Mouse (Mus musculus) ovary, adult 10 weeks (tissue): Measurements from ENCODE around the gene Ly6g6c. TPM values are rescaled to one million over a fixed set of nuclear protein-coding genes. Genes with fewer than 3 reads are reported as not detected.

ENCODE experiments used
- polyA plus RNA-seq: library from polyadenylated mRNA; stranded (reverse); fragments of 350-450 nt; fragmentation: Illumina TruSeq; extraction: RNeasy Lipid Tissue Mini Kit (QIAGEN cat#74804); gene quantifications from one replicate; pipeline ENCODE4 v1.2.3, GENCODE M21; 2014

Ly6g6c gene
- not detected for polyA plus RNA-seq

GRCm38 (mm10) chr17:35064951-35065947 lies at the start of gene Ly6g6c:
Ly6g6c (plus strand) TSS chr17:35065388.

DNA sequence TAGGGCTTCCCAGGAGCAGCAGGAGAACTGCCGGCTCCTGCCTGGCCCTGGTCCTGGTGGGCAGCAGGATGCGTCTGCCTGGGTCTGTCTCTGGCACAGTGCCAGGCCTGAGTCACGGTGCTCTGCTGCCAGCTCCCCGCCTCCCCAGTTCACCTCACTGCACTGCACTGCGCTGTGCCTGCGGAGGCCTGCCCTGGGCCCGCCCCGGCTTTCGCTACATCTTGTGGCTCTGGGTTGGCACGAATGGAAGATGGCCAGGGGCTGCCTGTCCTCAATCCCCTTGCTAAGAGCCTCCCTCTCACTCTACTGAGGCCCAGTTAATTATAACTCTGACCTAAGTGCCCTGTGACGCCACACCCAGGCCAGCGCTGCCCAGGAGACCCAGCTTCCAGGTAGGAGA lies 48.8 kb upstream of the Ly6g6c start, which contains the start of gene Vwa7:
Gene Vwa7 (plus strand): TSS at position 204 of the 400 bp plus-strand sequence.

GRCm38 (mm10) chr17:35027277-35028068 lies 37.7 kb upstream of the Ly6g6c start, which contains the start of gene Sapcd1:
Sapcd1 (minus strand) TSS chr17:35028016.

DNA sequence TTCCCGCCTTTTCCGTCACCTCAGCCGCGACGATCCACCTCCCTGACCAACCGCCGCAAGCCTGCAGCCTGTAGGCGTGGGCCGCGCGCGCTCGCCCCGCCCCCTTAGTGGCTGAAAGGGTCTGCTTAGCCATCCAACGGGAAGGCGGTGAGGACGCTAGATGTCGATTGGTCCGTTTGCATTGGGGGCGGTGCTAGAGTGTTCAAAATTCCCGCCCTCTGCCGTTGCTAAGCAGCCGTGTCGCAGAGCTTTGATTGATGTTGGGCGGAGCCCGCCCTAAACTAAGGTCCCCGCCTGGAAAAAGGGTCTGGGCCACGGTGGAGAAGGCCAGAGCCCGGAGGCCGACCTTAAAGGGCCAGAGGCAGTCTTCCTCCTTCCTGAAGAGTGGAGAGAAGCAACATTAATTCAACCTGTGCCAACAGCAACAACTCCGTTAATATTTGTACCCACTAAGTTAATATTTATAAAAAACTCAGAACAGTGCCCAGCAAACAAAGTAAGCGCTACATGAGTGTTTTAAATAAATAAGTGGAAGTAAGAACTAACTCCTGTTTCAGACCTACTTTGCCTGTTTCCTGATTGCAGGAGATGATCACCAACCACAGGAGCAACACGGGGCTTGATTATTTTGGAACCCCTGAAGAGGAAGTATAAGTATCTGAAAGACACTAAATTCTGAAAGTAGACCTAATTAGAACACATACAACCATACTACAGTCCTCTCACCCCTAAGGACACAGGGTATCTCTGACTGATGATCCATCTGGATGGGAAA lies 18.3 kb upstream of the Ly6g6c start, which contains the start of gene Msh5:
Gene Msh5 (minus strand): TSS at position 65 of the 775 bp plus-strand sequence.

DNA sequence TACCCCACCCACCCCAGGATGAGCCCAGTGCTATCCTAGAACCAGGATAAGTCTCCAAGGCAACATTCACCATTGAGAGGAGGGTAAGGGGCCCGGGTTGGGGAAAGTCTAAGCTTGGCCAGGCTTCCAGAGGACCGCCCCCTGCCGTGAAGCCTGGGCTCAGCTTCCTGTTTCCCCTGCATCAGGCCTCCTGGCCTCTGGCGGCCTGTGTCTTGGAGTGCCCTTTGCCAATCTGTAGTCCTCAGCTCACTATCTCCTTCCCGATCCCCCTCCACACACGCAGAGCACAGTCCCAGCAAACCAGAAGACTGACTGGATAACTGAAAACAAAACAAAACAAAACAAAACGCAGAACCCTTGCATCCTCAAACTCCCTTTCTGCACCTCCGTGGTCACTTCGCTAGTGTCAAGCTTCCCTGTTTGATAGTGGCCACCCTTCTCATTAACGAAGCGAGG lies 15.6 kb upstream of the Ly6g6c start, which contains the start of gene Clic1:
Gene Clic1 (plus strand): TSS at position 406 of the 456 bp plus-strand sequence.

GRCm38 (mm10) chr17:35058911-35059892 lies 6.0 kb upstream of the Ly6g6c start, which contains the start of gene Ddah2:
Ddah2 (plus strand) TSS chr17:35059035.

GRCm38 (mm10) chr17:35066084-35066483 lies 896 bp downstream of the Ly6g6c start, which contains the start of gene Mpig6b:
Mpig6b (minus strand) TSS chr17:35066184.

DNA sequence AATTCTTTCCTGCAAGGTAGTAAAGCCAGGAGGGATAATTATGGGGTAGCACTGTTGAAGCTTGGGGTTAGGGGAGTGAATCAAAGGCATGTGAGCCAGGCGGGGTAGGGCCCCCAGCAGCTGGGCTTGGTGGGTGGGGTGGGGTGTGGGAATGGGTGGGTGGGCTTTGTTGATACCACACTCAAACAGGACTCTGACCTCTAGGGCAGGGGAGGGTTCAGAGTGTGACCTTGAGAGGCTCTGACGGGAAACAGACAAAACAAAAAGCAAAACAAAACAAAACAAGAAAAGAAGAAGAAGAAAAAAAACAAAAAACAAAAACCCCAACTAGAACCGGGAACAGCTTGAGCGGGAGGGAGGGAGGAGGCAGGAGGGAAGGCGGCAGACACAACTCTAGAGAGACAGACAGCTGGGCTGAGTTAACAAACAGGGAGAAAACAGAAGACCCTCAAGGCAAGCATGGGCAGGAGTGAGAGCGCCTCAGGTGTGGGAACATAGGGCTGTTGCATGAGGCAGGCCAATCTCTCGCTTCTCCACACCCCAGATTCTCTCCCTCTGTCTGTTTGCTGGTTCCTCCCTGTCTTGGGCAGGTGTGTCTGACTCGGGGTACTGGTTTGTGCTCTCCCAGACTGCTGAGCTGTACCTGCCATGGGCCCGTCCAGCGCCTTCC lies 11.5 kb downstream of the Ly6g6c start, which contains the start of gene Ly6g6e:
Gene Ly6g6e (plus strand): TSS at position 396 of the 670 bp plus-strand sequence.

GRCm38 (mm10) chr17:35077786-35078233 lies 12.6 kb downstream of the Ly6g6c start, which contains the start of gene Ly6g6d:
Ly6g6d (minus strand) TSS chr17:35078065.

DNA sequence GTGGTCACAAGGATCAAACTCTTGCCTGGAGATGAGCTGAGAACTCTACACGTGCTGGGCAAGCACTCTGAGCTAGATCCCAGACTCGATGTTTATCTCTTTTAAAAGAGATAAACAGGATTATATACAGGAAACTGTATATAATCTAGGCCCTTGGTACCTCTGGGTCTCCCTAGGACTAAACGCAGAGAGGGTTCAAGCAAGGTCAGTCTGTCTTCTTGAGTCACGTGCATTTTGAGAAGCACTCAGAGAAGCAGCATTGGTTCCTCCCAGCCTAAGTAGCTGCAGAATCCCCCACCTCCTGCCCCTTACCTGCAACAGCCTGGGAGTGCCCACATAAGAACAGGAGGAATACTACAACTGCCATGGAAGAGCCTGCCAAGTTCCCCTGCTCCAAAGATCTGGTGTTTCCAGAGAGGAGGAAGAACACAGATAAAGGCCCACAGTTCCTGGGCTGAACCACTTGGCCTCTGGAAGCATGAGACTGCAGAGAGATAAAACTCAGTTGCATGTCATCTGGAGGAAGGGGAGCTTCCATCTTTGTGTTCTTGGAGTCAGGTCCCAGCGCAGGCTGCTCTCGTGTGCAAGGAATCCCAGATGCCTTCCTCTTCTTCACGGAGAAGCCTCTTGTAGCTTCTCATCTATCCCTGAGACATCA lies 20.1 kb downstream of the Ly6g6c start, which contains the start of gene Ly6g6f:
Gene Ly6g6f (minus strand): TSS at position 403 of the 658 bp plus-strand sequence.

GRCm38 (mm10) chr17:35088825-35089644 lies 23.8 kb downstream of the Ly6g6c start, which contains the start of gene Abhd16a:
Abhd16a (plus strand) TSS chr17:35089263.

GRCm38 (mm10) chr17:35108097-35108496 lies 42.9 kb downstream of the Ly6g6c start, which contains the start of gene Ly6g5c:
Ly6g5c (plus strand) TSS chr17:35108279.

DNA sequence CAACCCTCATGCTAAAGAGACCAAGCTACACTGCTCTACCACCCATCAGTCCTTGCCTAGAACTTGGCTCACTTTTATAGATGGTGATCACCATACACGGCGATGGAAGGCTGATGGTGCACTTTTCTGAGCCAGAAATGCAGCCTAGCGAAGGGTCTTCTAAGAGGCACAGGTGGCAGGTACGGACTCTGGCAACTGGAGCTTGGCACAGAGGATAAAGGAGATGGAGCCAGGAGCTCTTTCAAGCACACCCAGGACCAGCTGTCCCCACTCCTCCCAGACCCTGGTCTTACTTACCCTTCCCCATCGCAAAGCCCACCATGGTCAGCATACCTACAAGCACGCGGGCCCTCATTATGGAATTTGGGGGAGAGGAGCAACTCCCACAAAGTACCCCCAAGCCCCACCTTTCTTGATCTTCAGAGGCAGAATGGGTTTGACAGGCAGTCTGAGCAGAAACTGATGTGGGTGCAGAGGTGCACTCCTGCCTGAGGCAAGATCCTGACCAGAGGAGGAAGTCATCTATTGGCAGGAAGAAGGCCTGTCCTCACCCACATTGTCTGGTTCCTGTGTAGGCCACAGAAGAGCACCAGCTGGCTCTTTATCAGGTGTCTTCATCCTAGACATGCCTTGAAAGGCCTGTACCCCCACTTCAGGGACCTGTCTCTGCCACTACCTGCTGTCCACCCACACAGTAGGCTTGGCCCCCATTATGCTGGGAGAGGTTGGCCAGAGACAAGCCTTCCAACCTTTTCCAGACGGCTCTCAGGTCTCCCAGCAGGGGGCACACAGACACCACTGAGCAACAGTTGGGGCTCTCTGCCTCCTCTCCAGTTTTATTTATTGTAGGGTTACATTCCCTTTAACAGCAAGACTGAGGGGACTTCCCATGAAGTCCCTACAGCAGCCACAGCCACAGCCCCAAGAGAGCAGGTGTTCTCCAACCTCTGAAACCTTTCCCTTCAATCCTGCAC lies 50.1 kb downstream of the Ly6g6c start, which contains the start of gene Ly6g5b:
Gene Ly6g5b (minus strand): TSS at position 383 of the 974 bp plus-strand sequence.

